Mouse (Mus musculus): ENCODE results near the gene Bet1. TPM values are rescaled to one million over a fixed set of nuclear protein-coding genes. Genes with fewer than 3 reads are reported as not detected.

Bet1 gene
- polyA plus RNA-seq (2015; fragmentation: Nextera tagmentation; extraction: Ambion mirVana): 31.3 and 41.8 TPM in 2 replicates

- peak within 1 kb of the TSS; percentile 65 for H3K4me2 ChIP-seq
- 2% methylated on average over 24 of the region's 24 CpGs for WGBS
- H3K4me3 ChIP-seq (replicated peaks): peak within 1 kb of the TSS; percentile 80
- H3K27me3 ChIP-seq (replicated peaks): no peaks in the 10 kb centered on the region
- peak; percentile 100 for ATAC-seq (ENCODE audit: low FRiP score)
- 0 out of 2 replicates have a peak within 1 kb of the TSS, but pooled peaks have one; percentile 38 for H3K27ac ChIP-seq (replicated peaks)
- H3K4me1 ChIP-seq: peaks cover 5% of the 10 kb centered on the region
- H3K36me3 ChIP-seq: no peaks in the 10 kb centered on the region
- H3K9me3 ChIP-seq (replicated peaks): no peaks in the 10 kb centered on the region
- peak within 1 kb of the TSS; percentile 54 for H3K9ac ChIP-seq (replicated peaks)
Measured at GRCm38 (mm10) chr6:4086663-4087454, at the start of gene Bet1. Gene Bet1, minus strand, starts transcription at chr6:4086972.

DNA sequence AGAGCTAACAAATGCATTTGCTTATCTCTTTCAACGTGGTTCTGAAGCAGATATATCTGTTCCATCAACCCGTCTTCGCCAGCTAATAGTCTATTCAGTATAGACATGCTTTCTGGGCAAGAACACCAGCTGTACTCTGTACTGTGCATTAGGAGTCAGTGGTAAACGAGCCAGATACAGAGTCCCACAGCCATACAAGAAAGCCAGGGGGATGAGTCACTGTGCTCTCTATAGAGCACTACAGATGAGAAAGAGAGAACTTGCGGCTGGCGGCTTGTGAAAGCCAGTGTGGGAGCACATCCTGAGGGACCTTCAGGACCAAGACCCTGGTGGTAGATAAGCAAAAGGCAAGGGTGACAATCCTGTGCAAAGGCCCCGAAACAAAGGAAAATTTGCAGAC, 45.5 kb upstream of the Bet1 start:
- no peaks in the 10 kb centered on the region for H3K36me3 ChIP-seq
- H3K27ac ChIP-seq (replicated peaks): no peak overlapping the region
- H3K4me1 ChIP-seq: no peaks in the 10 kb centered on the region
- H3K9me3 ChIP-seq (replicated peaks): no peaks in the 10 kb centered on the region
- no peak overlapping the region for H3K4me3 ChIP-seq (replicated peaks)
- 72% methylated on average over 7 of the region's 7 CpGs for WGBS
- ATAC-seq (ENCODE audit: low FRiP score): peak; percentile 41; the same call in 1 of the 2 replicates
- H3K27me3 ChIP-seq (replicated peaks): no peaks in the 10 kb centered on the region
- no peak overlapping the region for H3K9ac ChIP-seq (replicated peaks)
- H3K4me2 ChIP-seq: no peak overlapping the region

DNA sequence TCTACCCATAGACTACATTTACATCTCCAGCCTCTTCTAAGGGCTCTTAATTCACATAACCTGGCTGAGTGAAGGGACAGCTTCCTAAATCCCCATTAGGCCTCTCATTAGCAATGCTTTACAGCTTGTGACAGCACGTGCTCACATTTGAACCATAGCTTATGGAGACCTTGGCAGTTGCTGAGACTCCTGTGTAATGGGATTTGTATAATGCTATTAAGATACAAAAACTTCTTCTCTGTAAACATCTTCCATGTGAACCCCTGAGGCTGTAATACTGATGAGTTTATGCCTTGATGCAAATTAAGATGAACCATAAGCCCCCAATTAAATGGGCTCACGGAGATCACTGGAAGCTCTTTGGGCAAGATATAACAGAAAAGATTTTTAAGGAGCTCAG, 44.4 kb upstream of the Bet1 start:
- no peak overlapping the region for H3K27ac ChIP-seq (replicated peaks)
- H3K4me2 ChIP-seq: no peak overlapping the region
- no peak overlapping the region for H3K9ac ChIP-seq (replicated peaks)
- WGBS: 56% methylated on average over 2 of the region's 2 CpGs
- H3K36me3 ChIP-seq: no peaks in the 10 kb centered on the region
- ATAC-seq (ENCODE audit: low FRiP score): no peak
- H3K4me3 ChIP-seq (replicated peaks): no peak overlapping the region
- no peaks in the 10 kb centered on the region for H3K27me3 ChIP-seq (replicated peaks)
- no peaks in the 10 kb centered on the region for H3K9me3 ChIP-seq (replicated peaks)
- H3K4me1 ChIP-seq: no peaks in the 10 kb centered on the region

GRCm38 (mm10) chr6:4118611-4119010, 31.8 kb upstream of the Bet1 start:
- H3K4me3 ChIP-seq (replicated peaks): no peak overlapping the region
- H3K9me3 ChIP-seq (replicated peaks): no peaks in the 10 kb centered on the region
- H3K4me2 ChIP-seq: no peak overlapping the region
- no peaks in the 10 kb centered on the region for H3K36me3 ChIP-seq
- ATAC-seq (ENCODE audit: low FRiP score): no peak
- no peak overlapping the region for H3K9ac ChIP-seq (replicated peaks)
- 80% methylated on average over 1 of the region's 1 CpGs for WGBS
- H3K27ac ChIP-seq (replicated peaks): no peak overlapping the region
- H3K4me1 ChIP-seq: no peaks in the 10 kb centered on the region
- no peaks in the 10 kb centered on the region for H3K27me3 ChIP-seq (replicated peaks)

- no peak overlapping the region for H3K9ac ChIP-seq (replicated peaks)
- WGBS: 88% methylated on average over 2 of the region's 2 CpGs
- no peak for ATAC-seq (ENCODE audit: low FRiP score)
Measured at GRCm38 (mm10) chr6:4090423-4090822, 3.7 kb upstream of the Bet1 start.

DNA sequence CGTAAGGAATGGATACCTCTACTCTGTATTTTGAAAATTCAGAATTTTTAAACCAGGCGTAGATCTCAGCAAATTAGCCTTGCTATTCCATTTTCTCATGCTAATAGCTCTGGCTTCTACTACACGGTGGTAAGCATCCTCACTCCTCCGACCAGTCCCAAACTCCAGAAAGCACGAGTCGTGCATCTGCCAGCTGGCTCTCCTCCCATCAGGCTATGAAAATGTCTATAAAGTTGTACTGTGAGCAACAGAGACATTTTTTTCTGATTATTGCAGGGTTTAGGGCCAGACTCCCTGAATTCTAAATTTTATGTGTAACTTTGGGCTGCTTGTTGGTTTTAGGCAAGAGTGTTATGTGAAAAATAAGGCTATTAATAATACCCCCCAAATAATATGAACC, 14.5 kb downstream of the Bet1 start:
- no peaks in the 10 kb centered on the region for H3K36me3 ChIP-seq
- H3K4me3 ChIP-seq (replicated peaks): no peak overlapping the region
- H3K27me3 ChIP-seq (replicated peaks): no peaks in the 10 kb centered on the region
- H3K9ac ChIP-seq (replicated peaks): no peak overlapping the region
- H3K27ac ChIP-seq (replicated peaks): no peak overlapping the region
- 89% methylated on average over 6 of the region's 6 CpGs for WGBS
- no peaks in the 10 kb centered on the region for H3K9me3 ChIP-seq (replicated peaks)
- H3K4me1 ChIP-seq: no peaks in the 10 kb centered on the region
- no peak for ATAC-seq (ENCODE audit: low FRiP score)
- H3K4me2 ChIP-seq: no peak overlapping the region

More at GRCm38 (mm10) chr6:4090423-4090822, 3.7 kb upstream of the Bet1 start:
- no peaks in the 10 kb centered on the region for H3K36me3 ChIP-seq
- peaks cover 5% of the 10 kb centered on the region for H3K4me1 ChIP-seq
- H3K27ac ChIP-seq (replicated peaks): no peak overlapping the region
- no peak overlapping the region for H3K4me2 ChIP-seq
- H3K9me3 ChIP-seq (replicated peaks): no peaks in the 10 kb centered on the region
- H3K4me3 ChIP-seq (replicated peaks): no peak overlapping the region
- no peaks in the 10 kb centered on the region for H3K27me3 ChIP-seq (replicated peaks)

- Histone ChIP-seq H3K4me1 (no peaks in the 10 kb centered on the region), H3K4me2 (no peak overlapping the region), H3K27ac (replicated peaks) (no peak overlapping the region), H3K36me3 (no peaks in the 10 kb centered on the region), H3K4me3 (replicated peaks) (no peak overlapping the region), H3K27me3 (replicated peaks) (no peaks in the 10 kb centered on the region), H3K9ac (replicated peaks) (no peak overlapping the region), H3K9me3 (replicated peaks) (no peaks in the 10 kb centered on the region)
- ATAC-seq (ENCODE audit: low FRiP score): no peak
Measured at GRCm38 (mm10) chr6:4069714-4070113, 17.1 kb downstream of the Bet1 start.

- no peak overlapping the region for H3K4me3 ChIP-seq (replicated peaks)
- H3K27me3 ChIP-seq (replicated peaks): no peaks in the 10 kb centered on the region
- ATAC-seq (ENCODE audit: low FRiP score): no peak
- no peak overlapping the region for H3K9ac ChIP-seq (replicated peaks)
- no peak overlapping the region for H3K27ac ChIP-seq (replicated peaks)
- no peaks in the 10 kb centered on the region for H3K4me1 ChIP-seq
- WGBS: 92% methylated on average over 4 of the region's 4 CpGs
- no peak overlapping the region for H3K4me2 ChIP-seq
- no peaks in the 10 kb centered on the region for H3K9me3 ChIP-seq (replicated peaks)
- H3K36me3 ChIP-seq: no peaks in the 10 kb centered on the region
Measured at GRCm38 (mm10) chr6:4054387-4054786, 32.4 kb downstream of the Bet1 start.

DNA sequence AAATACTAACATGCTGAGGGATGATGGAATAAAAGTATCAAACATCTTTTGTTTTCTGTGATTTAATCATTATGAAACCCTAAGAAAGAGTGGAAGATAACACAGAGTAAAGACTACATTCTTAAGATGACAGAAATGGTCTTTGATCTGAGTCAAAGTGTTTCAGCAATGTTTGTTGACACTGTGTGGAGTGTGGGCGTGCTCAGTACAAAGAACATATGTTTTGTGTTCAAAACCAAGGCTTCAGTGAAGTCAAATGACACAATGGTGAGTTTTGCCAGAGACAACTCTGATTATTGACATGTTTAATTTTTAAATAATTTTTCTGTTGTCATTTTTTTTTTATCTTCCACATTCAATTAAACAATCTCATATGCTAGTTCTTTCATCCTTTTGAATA, 33.9 kb downstream of the Bet1 start:
- Histone ChIP-seq H3K27me3 (replicated peaks) (no peaks in the 10 kb centered on the region), H3K4me3 (replicated peaks) (no peak overlapping the region), H3K9me3 (replicated peaks) (no peaks in the 10 kb centered on the region), H3K9ac (replicated peaks) (no peak overlapping the region), H3K4me2 (no peak overlapping the region), H3K4me1 (no peaks in the 10 kb centered on the region), H3K36me3 (no peaks in the 10 kb centered on the region), H3K27ac (replicated peaks) (no peak overlapping the region)
- 71% methylated on average over 1 of the region's 1 CpGs for WGBS
- ATAC-seq (ENCODE audit: low FRiP score): no peak

- no peaks in the 10 kb centered on the region for H3K9me3 ChIP-seq (replicated peaks)
- 100% methylated on average over 1 of the region's 1 CpGs for WGBS
- H3K9ac ChIP-seq (replicated peaks): no peak overlapping the region
- H3K27me3 ChIP-seq (replicated peaks): no peaks in the 10 kb centered on the region
- no peak overlapping the region for H3K4me3 ChIP-seq (replicated peaks)
- no peaks in the 10 kb centered on the region for H3K36me3 ChIP-seq
- no peak for ATAC-seq (ENCODE audit: low FRiP score)
- H3K27ac ChIP-seq (replicated peaks): no peak overlapping the region
- H3K4me2 ChIP-seq: no peak overlapping the region
- H3K4me1 ChIP-seq: no peaks in the 10 kb centered on the region
Measured at GRCm38 (mm10) chr6:4047200-4047599, 39.6 kb downstream of the Bet1 start.

DNA sequence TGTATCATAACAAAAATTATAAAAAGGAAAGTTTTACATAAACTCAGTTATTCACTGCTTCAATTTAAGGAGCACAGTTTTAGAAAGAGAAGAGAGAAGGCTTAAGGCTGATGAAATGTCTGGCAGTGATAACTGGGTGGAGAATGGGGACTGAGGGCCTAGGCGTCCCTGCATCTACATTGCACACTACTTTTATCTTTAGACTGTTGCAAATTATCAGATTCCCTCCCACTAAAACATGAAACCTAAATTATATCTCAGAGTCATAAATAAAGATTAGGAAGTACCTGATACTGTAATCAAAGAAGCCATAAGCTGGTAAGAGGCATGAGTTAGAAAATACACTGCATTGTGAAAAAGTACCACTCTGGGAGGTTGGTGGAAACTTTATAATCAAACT, 45.0 kb downstream of the Bet1 start:
- Histone ChIP-seq H3K9me3 (replicated peaks) (no peaks in the 10 kb centered on the region), H3K27ac (replicated peaks) (no peak overlapping the region), H3K27me3 (replicated peaks) (no peaks in the 10 kb centered on the region), H3K4me1 (no peaks in the 10 kb centered on the region), H3K9ac (replicated peaks) (no peak overlapping the region), H3K4me2 (no peak overlapping the region), H3K36me3 (no peaks in the 10 kb centered on the region), H3K4me3 (replicated peaks) (no peak overlapping the region)
- ATAC-seq (ENCODE audit: low FRiP score): no peak
- 83% methylated on average over 1 of the region's 1 CpGs for WGBS

DNA sequence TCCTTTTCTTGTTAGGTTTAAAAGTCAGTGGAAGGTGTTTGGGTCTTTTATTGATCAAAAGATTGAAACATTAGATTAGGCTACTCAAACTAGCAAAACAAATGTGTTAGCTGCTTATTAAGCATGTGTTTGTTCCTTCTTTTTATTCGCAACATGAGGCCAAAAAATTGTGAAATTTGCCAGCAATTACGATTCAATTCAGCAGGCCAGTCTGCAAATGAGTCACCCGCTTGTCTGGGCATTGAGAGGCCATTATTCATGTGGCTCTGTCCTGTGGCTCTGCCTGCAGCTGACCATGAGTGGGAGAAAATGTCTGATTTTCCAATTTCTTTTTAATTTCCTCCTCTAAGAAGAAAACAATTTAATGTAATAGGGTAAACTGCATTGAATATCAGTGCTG, 55.8 kb downstream of the Bet1 start:
- no peak overlapping the region for H3K27ac ChIP-seq (replicated peaks)
- no peak for ATAC-seq (ENCODE audit: low FRiP score)
- no peak overlapping the region for H3K9ac ChIP-seq (replicated peaks)
- H3K27me3 ChIP-seq (replicated peaks): no peaks in the 10 kb centered on the region
- WGBS: 83% methylated on average over 3 of the region's 3 CpGs
- H3K4me2 ChIP-seq: no peak overlapping the region
- H3K36me3 ChIP-seq: no peaks in the 10 kb centered on the region
- H3K4me1 ChIP-seq: no peaks in the 10 kb centered on the region
- no peaks in the 10 kb centered on the region for H3K9me3 ChIP-seq (replicated peaks)
- no peak overlapping the region for H3K4me3 ChIP-seq (replicated peaks)
